Mouse (Mus musculus) heart, embryonic 16.5 days (tissue): ENCODE results near the gene Haus2. TPM values are rescaled to one million over a fixed set of nuclear protein-coding genes. Genes with fewer than 3 reads are reported as not detected.

Experiments used
- ATAC-seq: fragments of 200-750 bp; cut with Nextera tagmentation; replicated peaks from 2 replicates; pipeline ENCODE4 v1.8.0; 2017; ENCODE audit warnings: moderate number of reproducible peaks; ENCODE audit not compliant: insufficient read depth, low FRiP score; ENCODE audit errors: extremely low read depth
- H3K27ac ChIP-seq: fragments of 300-500 bp; sonication (generic); 2 replicates; pipeline ENCODE4 v1.5.1; 2014; ENCODE audit warnings: mild to moderate bottlenecking, low read length, control low read depth, moderate library complexity
- H3K27me3 ChIP-seq: fragments of 300-500 bp; sonication (generic); 2 replicates; pipeline ENCODE4 v1.6.1; 2014; ENCODE audit warnings: low read length, mixed read lengths; ENCODE audit not compliant: control insufficient read depth, insufficient read depth
- H3K36me3 ChIP-seq: fragments of 300-500 bp; sonication (generic); 2 replicates; pipeline ENCODE4 v1.6.1; 2014; ENCODE audit not compliant: control insufficient read depth, insufficient read depth
- H3K4me1 ChIP-seq: fragments of 300-500 bp; sonication (generic); 2 replicates; pipeline ENCODE4 v1.6.1; 2014; ENCODE audit warnings: low read length, mixed read lengths; ENCODE audit not compliant: control insufficient read depth, insufficient read depth
- H3K4me2 ChIP-seq: fragments of 300-500 bp; sonication (generic); 2 replicates; pipeline ENCODE4 v1.6.1; 2014; ENCODE audit warnings: low read depth, mild to moderate bottlenecking, control low read depth, low read length
- H3K4me3 ChIP-seq: fragments of 300-500 bp; sonication (generic); 2 replicates; pipeline ENCODE4 v1.5.1; 2014; ENCODE audit warnings: mild to moderate bottlenecking, control low read depth, low read length
- H3K9ac ChIP-seq: fragments of 300-500 bp; sonication (generic); 2 replicates; pipeline ENCODE4 v1.6.1; 2014; ENCODE audit warnings: low read length, control low read depth
- H3K9me3 ChIP-seq: fragments of 300-500 bp; sonication (generic); replicated peaks from 2 replicates; pipeline ENCODE4 v1.6.1; 2016; ENCODE audit warnings: low read length; ENCODE audit not compliant: control insufficient read depth
- WGBS: fragments of 180-500 bp; shearing (Covaris S2); extraction: QIAGEN DNeasy Blood & Tissue Kit; methylation state at CpG from one replicate; pipeline ENCODE4 v1.1.7; 2014; 5-methylcytosine and 5-hydroxymethylcytosine counted together
- polyA plus RNA-seq: library from polyadenylated mRNA; unstranded; fragments of >200 nt; fragmentation: Nextera tagmentation; extraction: Ambion mirVana; gene quantifications from 2 replicates; pipeline ENCODE4 v1.2.1, GENCODE M21; 2015

Gene Haus2
- polyA plus RNA-seq, 1 experiment from 2014 or later, result 19.3 TPM

DNA sequence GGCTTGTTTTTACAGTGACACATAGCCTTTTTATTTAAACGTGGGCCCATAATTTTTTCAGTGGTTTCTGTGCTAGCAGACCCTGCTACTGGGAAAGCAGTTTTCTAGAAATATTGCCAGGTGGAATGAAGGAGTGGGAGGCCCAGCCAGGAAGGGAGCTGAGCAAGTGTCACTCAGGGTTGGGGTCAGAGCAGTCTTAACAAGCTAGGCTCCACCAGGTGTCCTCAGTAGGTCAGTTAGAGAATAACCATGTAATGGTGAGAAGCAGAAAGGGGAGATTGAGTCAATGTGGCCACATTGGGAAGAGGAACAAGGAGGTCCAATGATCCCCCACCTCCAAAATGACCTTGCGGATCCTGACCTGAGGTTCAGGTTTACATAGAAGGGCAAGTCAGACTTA is 45.5 kb downstream of the Haus2 start:
- ATAC-seq, result no peak
- H3K9me3 ChIP-seq, result no peaks in the 10 kb centered on the region; the same call in 1 of the 2 replicates
- no peaks in the 10 kb centered on the region for H3K4me1 ChIP-seq
- H3K9ac ChIP-seq, result no peak overlapping the region
- WGBS, result 68% methylated on average over 2 of the region's 2 CpGs
- no peak overlapping the region for H3K27ac ChIP-seq
- H3K4me3 ChIP-seq, result no peak overlapping the region
- H3K4me2 ChIP-seq, result no peak overlapping the region
- H3K27me3 ChIP-seq, result no peaks in the 10 kb centered on the region
- no peaks in the 10 kb centered on the region for H3K36me3 ChIP-seq

DNA sequence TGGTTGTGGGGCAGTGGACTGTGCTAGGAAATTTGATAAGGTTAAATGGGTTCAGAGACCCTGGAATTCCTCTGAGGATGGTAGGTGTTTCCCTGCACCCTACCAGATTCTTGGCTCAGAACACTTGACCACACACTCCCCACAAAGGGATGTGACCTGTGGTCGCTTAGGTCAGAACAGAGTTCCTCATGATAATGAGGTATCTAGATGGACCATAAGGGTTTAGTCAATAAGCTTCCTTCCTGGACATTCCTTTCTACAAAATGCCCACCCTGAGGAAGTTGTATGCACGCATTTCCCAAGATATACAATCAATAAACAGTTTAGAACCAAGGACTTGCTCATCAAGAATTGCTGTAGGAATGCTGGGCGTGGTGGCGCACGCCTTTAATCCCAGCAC is 46.7 kb downstream of the Haus2 start:
- ATAC-seq, result no peak
- H3K27ac ChIP-seq, result no peak overlapping the region
- no peak overlapping the region for H3K4me2 ChIP-seq
- no peaks in the 10 kb centered on the region for H3K27me3 ChIP-seq
- no peak overlapping the region for H3K9ac ChIP-seq
- H3K9me3 ChIP-seq, result no peaks in the 10 kb centered on the region; the same call in 1 of the 2 replicates
- no peak overlapping the region for H3K4me3 ChIP-seq
- 0 out of 2 replicates have a peak, but pooled peaks cover 3% of the 10 kb centered on the region for H3K4me1 ChIP-seq
- H3K36me3 ChIP-seq, result no peaks in the 10 kb centered on the region
- WGBS, result 82% methylated on average over 5 of the region's 5 CpGs

DNA sequence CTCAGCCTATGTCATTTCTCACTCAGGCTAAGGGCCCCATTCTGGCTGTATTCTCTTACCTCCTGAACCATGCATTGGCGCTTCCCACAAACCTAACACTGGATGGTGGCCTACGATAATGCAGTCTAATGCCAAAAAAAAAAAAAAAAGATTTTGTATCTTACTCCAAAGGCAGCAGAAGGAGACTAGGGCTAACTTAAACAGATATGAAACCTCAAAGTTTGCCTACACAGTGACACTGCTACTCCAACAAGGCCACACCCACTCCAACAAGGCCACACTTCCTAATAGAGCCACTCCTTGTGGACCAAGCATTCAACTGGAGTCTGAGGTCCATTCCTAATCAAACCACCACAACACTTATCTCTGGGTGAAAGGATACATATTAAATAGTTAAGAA is 47.5 kb downstream of the Haus2 start:
- H3K9me3 ChIP-seq, result no peaks in the 10 kb centered on the region
- WGBS, result 98% methylated on average over 2 of the region's 2 CpGs
- H3K4me3 ChIP-seq, result no peak overlapping the region

DNA sequence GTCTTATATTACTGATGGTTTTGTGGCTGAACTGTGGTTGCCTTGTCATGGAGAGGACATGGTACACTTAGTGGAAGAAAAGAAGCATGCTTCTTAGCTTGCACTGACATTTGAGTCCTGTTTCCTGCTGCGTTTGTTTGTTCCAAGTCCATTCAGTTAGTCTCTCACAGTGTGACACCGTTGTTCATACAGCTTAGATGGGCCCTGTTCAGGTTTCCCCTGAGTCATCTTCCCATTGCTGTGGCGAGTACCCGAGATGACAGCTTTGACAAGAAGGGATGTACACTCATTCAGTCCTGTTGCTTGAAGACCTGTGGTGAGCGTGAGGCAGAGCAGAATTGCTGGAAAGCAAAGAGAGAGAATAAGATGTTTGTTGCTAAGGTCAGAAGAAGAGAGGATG is 49.3 kb downstream of the Haus2 start:
- Histone ChIP-seq H3K27ac (no peak overlapping the region), H3K4me2 (no peak overlapping the region), H3K36me3 (no peaks in the 10 kb centered on the region), H3K4me3 (no peak overlapping the region), H3K9ac (no peak overlapping the region), H3K9me3 (no peaks in the 10 kb centered on the region), H3K4me1 (peaks cover 7% of the 10 kb centered on the region), H3K27me3 (no peaks in the 10 kb centered on the region)
- no peak for ATAC-seq
- 62% methylated on average over 5 of the region's 5 CpGs for WGBS

More for the DNA sequence above, 47.5 kb downstream of the Haus2 start:
- Histone ChIP-seq H3K27ac (no peak overlapping the region), H3K4me2 (no peak overlapping the region), H3K9ac (no peak overlapping the region), H3K27me3 (no peaks in the 10 kb centered on the region), H3K36me3 (no peaks in the 10 kb centered on the region), H3K4me1 (0 out of 2 replicates have a peak, but pooled peaks cover 3% of the 10 kb centered on the region)
- no peak; the same call in 1 of the 2 replicates for ATAC-seq

DNA sequence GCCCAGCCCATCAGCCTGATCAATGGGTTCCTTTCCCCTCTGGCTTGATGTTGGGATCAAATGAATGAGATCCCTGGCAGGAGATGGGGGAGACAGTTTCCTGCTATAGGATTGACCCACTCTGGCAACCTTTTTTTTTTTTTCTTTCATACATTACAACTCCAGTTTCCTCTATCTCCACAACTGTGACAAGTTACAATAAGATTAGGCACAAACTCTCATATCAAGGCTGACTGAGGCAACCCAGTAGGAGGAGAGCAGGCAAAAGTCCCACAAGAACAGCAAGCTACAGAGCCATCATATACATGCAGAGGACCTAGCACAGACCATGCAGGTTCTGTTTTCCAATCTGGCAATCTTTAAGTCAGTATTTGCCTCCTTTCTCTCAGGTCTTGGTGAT is 50.1 kb downstream of the Haus2 start:
- H3K9me3 ChIP-seq, result no peaks in the 10 kb centered on the region

DNA sequence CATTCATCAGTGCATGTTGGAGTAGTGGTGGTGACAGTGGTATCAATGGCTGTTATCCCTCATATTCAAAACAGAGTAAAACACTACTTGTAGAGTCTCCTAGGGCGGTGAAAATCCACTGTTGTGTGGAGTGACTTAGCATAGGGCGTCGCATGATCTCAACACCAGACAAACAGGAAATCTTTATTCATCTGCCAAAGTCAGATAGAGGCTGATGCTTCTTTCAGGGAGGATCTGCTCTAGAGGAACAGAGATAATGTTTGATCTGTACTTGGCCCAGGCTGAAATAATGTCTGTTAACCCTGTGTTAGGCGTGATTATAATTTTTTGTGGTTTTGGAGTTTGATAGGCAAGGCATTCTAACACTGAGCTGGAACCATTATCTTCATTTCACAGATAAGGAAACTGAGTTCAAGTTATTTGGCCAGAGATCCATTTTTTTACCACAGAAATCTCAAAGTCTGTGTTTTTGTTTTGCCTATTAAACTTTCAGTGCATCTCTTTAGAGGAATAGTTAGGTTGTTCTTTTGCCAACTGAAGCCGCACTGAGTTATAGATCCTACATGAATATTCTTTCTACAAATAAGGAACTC is 51.4 kb downstream of the Haus2 start:
- no peaks in the 10 kb centered on the region for H3K27me3 ChIP-seq
- 51% methylated on average over 5 of the region's 5 CpGs for WGBS
- H3K36me3 ChIP-seq, result peaks cover 3% of the 10 kb centered on the region; the same call in 1 of the 2 replicates
- no peak overlapping the region for H3K9ac ChIP-seq
- H3K27ac ChIP-seq, result no peak overlapping the region
- ATAC-seq, result no peak
- no peak overlapping the region for H3K4me3 ChIP-seq
- H3K9me3 ChIP-seq, result no peaks in the 10 kb centered on the region
- H3K4me2 ChIP-seq, result no peak overlapping the region
- H3K4me1 ChIP-seq, result peaks cover 12% of the 10 kb centered on the region

More for the DNA sequence above, 50.1 kb downstream of the Haus2 start:
- no peak for ATAC-seq
- no peaks in the 10 kb centered on the region for H3K27me3 ChIP-seq
- H3K4me1 ChIP-seq, result peaks cover 12% of the 10 kb centered on the region
- H3K4me2 ChIP-seq, result no peak overlapping the region
- no peak overlapping the region for H3K9ac ChIP-seq
- H3K27ac ChIP-seq, result no peak overlapping the region
- H3K4me3 ChIP-seq, result no peak overlapping the region
- no peaks in the 10 kb centered on the region for H3K36me3 ChIP-seq

DNA sequence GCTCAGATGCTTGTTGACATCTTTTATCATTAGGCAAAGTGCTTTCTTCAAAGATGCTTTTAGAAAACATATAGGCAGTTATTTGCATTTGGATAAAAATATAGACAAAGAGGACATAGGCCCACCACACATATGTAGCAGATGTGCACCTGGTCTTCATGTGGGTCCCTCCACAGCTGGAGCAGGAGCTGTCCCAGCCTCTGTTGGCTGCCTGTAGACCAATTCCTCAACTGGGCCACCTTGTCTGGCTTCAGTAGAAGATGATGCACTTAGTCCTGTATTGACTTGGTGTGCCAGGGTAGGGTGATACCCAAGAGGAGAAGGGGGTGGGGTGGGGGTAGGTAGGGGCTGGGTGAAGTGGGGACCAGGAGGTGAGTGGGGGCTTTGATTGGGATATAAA is 53.6 kb downstream of the Haus2 start:
- H3K4me1 ChIP-seq, result peaks cover 12% of the 10 kb centered on the region
- no peaks in the 10 kb centered on the region for H3K9me3 ChIP-seq
- ATAC-seq, result no peak
- peaks cover 3% of the 10 kb centered on the region; the same call in 1 of the 2 replicates for H3K36me3 ChIP-seq
- no peaks in the 10 kb centered on the region for H3K27me3 ChIP-seq
- H3K4me2 ChIP-seq, result no peak overlapping the region
- H3K27ac ChIP-seq, result no peak overlapping the region
- H3K9ac ChIP-seq, result no peak overlapping the region
- H3K4me3 ChIP-seq, result no peak overlapping the region

DNA sequence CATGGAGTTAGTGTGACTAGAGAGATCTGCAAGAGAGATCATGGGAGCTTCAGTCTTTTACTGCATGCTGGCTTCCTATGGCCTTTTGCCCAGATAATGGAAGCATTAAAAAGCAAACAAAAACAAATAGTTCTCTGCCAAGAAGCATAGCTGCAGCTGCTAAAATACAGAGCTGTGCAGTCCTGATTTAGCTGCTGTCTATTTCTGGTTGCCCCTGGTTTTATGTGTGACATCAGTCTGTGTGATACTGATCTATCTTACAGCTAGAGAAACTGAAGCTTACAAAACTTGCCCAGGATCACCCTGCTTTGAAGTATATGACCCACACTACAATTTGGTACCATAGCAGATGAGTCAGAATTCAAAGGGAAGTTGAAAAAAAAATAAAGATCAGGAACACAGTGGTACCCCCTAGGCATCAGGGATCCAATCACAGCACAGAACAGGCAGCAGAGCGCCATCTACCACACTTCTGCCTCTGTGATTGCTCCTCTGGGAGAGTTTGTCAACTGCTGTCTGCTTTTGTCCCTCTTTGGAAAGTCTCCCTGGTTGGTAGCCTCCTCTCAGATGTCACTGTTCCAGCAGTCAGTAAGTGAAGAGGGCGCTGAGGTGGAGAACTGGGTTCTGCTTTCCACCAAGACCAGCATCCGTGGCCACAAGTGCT is 54.4 kb downstream of the Haus2 start:
- Histone ChIP-seq H3K36me3 (peaks cover 3% of the 10 kb centered on the region; the same call in 1 of the 2 replicates), H3K9me3 (no peaks in the 10 kb centered on the region), H3K27ac (no peak overlapping the region; the same call in 1 of the 2 replicates), H3K4me2 (no peak overlapping the region), H3K27me3 (no peaks in the 10 kb centered on the region), H3K4me1 (peaks cover 12% of the 10 kb centered on the region), H3K4me3 (no peak overlapping the region), H3K9ac (no peak overlapping the region)
- 57% methylated on average over 3 of the region's 3 CpGs for WGBS
- no peak for ATAC-seq

DNA sequence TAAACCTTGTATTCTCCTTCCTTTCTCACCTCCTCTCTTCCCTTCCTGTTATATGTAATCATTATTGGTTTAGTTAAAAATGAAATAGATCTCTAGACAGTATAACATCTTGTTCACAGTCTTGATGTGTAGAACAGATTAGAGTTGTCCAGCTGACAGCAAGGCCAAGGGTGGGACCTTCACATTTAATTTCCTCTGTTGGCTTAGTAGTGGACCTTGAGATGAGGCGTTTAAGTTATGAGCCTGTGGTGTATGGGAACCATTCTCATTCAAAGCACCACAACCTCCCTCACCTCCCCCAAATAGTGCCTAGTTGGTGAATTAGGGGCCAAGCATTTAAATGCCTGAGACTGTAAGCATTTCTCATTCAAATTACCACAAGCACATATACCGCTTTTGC is 58.3 kb downstream of the Haus2 start:
- no peak overlapping the region for H3K27ac ChIP-seq
- peaks cover 9% of the 10 kb centered on the region for H3K4me1 ChIP-seq
- H3K4me3 ChIP-seq, result no peak overlapping the region
- no peak overlapping the region for H3K4me2 ChIP-seq
- H3K27me3 ChIP-seq, result no peaks in the 10 kb centered on the region
- no peak for ATAC-seq
- H3K9ac ChIP-seq, result no peak overlapping the region
- H3K36me3 ChIP-seq, result peaks cover 3% of the 10 kb centered on the region; the same call in 1 of the 2 replicates
- WGBS, result 86% methylated on average over 2 of the region's 2 CpGs
- no peaks in the 10 kb centered on the region for H3K9me3 ChIP-seq
